Mouse (Mus musculus): Measurements from ENCODE around the gene Asb1.

The Asb1 gene

GRCm38 (mm10) chr1:91540271-91540826, at the start of gene Asb1:
Asb1 (plus strand) TSS chr1:91540544.
- peak; percentile 95 for DNase-seq (ENCODE audit: extremely low spot score, low spot score)

GRCm38 (mm10) chr1:91492740-91493139, 47.6 kb upstream of the Asb1 start:
- DNase-seq (ENCODE audit: extremely low spot score, low spot score) = no peak

GRCm38 (mm10) chr1:91493938-91494337, 46.4 kb upstream of the Asb1 start:
- DNase-seq (ENCODE audit: extremely low spot score, low spot score) = peak; percentile 15

DNA sequence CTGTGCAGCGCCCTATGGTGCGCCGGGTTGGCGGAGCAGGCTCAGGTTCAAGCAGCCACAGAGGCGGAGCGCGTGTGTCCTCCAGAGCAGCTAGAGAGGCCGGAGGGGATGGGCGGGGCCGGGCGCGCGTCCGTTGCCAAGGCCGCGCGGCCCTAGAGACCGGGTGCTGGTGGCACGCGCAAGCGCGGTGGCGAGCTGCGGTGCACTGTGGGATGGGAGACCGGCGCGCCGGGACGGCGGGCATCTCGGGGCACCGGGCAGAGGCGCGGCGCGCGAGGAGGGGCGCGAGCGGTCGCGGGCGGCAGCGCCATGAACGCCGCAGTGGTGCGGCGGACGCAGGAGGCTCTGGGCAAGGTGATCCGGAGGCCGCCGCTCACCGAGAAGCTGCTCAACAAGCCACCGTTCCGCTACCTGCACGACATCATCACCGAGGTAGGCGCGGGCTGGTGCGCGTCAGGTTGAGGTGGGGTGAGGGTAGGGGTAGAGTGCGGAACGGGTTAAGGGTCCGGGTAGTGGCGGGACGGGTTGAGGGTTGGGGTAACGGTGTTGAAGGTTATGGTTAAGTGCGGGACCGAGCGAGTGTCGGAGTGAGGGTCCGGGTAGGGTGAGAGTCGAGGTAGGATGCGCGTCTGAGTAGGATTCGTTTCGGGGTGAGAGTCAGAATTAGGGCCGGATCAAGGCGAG, 45.7 kb upstream of the Asb1 start, which contains the start of gene Traf3ip1:
Traf3ip1 (plus strand) TSS at position 191 of the 684 bp plus-strand sequence.
- peak; percentile 94 for DNase-seq (ENCODE audit: extremely low spot score, low spot score)

GRCm38 (mm10) chr1:91495321-91495720, 45.0 kb upstream of the Asb1 start:
- DNase-seq (ENCODE audit: extremely low spot score, low spot score) = no peak

- no peak for DNase-seq (ENCODE audit: extremely low spot score, low spot score)
Measured at GRCm38 (mm10) chr1:91498579-91498978, 41.8 kb upstream of the Asb1 start.

- no peak for DNase-seq (ENCODE audit: extremely low spot score, low spot score)
Measured at GRCm38 (mm10) chr1:91504615-91505014, 35.7 kb upstream of the Asb1 start.

DNA sequence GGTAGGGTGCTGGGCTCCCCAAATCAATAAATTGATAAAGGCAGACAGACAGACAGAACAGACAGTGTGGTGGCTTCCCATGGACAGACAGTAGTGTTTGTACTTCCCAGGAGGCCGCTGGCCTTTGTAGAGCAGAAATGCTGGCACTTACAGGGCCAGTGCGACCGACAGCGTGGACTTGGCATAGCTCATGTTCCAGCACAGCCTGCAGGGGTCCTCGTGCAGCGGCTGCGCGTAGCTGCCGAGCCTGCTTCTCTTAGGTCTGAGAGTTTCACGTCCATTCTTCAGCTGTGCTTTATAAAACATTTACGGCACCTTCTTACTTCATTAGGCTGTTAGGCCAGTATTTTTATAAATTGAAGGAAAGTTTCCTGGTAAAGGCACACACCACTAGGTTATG, 25.4 kb upstream of the Asb1 start:
- no peak for DNase-seq (ENCODE audit: extremely low spot score, low spot score)

- no peak for DNase-seq (ENCODE audit: extremely low spot score, low spot score)
Measured at GRCm38 (mm10) chr1:91515642-91516041, 24.7 kb upstream of the Asb1 start.

DNA sequence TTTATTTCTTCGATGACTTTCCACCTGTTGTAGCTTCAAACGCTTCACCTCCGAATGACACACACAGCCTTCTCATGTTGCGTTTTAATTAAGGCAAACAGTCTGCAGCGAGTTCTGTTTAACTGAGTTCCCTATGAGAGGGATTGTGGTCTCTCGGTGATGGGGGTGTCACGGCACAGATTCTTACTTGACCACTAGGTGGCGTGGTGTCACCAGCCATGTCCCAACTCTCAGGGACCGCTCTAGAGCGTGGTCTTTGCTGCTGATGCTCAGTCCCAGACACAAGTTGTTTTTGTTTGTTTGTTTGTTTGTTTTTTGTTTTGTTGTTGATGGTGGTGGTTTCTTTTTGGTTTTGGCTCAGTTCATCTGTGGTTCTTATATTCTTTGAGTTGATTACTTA, 16.6 kb upstream of the Asb1 start:
- DNase-seq (ENCODE audit: extremely low spot score, low spot score) = peak; percentile 58

DNA sequence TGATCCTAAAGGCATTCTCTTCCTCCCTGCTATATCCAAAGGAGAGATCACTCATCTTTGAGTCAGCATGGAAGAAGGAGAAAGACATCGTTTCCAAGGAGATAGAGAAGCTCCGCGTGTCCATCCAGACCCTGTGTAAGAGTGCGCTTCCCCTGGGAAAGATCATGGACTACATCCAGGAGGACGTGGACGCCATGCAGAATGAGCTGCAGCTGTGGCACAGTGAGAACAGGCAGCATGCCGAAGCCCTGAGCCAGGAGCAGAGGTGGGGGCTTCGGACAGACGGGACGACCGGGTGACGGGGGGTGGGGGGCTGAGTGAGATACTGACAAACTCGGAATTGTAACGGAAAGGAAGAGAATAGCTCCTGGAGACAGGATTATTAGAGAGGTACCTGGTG, 14.5 kb upstream of the Asb1 start:
- DNase-seq (ENCODE audit: extremely low spot score, low spot score) = no peak

DNA sequence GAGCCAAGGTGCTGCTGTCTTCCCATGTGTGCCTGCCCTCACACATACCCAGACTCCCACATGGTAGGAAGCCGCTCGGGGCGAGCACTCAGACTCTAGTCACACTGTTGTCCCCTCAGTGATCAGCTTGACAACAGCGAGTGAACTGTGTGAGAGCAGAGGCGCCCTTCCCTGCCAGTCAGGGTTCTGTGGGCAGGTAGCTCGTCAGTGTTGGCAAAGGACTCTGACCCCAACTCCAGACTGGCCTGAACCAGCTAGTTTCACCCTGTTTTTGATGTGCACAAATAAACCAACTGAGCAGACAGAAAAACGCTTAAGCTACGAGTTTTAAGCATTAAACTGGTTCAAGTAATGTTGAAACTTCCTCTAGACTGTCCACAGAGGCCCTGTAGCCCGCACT, 10.2 kb upstream of the Asb1 start:
- no peak for DNase-seq (ENCODE audit: extremely low spot score, low spot score)

DNA sequence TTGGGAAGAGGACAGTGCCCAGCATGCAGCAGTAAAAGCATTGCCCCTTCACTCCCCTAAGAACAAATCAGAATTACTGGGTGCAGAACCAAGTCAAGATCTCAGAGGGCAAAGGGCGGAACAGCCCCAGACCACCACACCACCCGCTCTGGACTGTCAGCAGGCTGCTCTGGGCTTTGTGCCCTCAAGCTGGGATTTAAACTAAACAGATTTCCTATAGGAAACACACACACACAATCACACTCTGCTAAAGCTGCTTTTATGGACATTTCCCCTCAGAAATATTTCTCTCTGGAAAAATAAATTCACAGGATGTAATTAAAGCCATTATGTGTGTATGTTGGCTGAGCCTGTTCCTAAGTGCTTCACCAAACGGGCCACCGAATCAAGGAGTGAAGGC, 8.1 kb upstream of the Asb1 start:
- no peak for DNase-seq (ENCODE audit: extremely low spot score, low spot score)

DNA sequence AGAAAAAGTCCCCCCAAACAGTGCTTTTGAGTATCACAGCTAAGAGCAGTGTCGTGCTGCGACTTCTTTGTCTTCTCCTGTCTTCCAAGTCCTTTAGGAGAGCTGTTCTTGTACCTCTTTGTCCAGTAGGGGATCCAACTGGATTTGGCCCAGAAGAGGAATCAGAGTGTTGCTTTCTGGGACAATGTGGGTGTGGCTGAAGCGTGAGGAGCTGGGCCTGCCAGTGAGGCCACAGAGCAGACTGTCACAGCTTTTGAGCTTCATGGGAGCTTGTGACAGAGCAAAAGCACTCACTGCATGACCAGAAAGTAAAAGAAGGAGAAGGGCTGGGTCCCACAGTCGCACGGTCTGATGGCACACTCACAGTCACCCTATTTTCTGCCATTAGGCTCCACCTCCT, 7.5 kb upstream of the Asb1 start:
- no peak for DNase-seq (ENCODE audit: extremely low spot score, low spot score)

DNA sequence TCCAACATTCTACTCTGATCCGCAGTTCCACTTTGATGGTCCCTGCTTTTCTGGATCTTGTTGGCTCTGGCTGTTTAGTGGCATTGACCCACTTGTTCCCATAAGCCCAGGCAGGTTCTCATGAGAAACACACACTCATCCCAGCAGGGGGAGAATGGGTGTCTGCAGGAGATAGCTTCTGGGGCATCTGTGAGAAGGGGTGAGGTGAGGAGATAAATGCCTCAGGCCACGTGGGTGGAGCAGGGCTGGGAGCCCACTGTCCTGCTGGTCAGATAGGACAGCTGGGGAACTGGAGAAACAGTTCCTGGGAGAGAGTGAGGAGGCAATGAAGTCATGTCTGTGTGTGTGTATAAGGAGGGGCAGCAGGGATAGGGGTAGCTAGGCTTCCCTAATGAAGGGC, 6.9 kb upstream of the Asb1 start:
- no peak for DNase-seq (ENCODE audit: extremely low spot score, low spot score)

GRCm38 (mm10) chr1:91533961-91534723, 6.2 kb upstream of the Asb1 start:
- no peak for DNase-seq (ENCODE audit: extremely low spot score, low spot score)

DNA sequence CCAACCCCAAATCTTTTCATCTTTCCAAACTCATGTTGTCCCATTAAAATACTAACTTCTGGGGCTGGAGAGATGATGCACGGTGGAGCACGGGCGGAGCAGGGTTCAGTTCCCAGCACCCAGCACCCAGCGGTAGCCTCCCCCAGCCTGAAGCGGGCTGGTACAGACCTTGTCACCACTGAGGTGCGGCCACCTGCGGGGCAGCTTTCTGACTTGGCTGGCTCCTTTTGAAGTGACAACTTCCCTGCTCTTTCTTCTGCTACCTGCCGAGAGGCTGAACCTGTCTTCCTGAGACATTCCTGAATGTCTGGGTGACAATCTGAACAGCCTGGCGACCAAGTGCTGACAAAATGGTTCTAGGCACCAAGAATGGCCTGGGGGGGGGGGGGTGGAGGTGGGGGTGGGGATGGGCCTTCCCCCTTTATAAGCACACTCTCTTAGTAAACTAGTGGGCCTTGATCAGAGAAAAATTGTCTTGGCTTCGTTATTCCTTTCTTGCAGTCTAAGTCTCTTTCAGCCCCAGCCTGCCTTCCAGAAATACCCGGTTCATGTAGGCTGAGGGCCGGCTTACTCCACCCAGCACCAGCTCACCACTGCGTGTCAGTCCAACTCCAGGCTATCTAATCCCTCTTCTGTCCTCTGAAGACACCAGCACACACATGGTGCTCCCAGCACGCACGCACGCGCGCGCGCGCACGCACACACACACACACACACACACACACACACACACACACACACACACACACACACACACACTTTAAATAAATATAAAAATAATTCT, 2.4 kb upstream of the Asb1 start:
- no peak for DNase-seq (ENCODE audit: extremely low spot score, low spot score)

DNA sequence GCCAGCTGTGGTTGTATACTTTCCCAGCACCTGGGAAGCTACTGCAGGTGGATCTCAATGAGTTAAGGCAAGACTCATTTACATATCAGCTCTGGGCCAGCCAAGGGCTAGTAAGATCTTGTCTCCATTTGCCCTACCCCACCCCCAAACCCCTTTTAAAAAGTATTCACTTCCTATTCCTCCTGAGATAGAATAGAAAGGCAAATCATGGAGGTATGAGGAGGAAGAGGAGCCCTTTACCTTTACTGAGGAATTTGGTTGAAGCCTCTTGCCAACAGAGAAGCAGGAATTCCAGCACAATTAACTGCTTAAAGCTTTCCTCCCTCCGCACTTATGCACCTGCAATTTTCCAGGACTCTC, 1.8 kb upstream of the Asb1 start:
- no peak for DNase-seq (ENCODE audit: extremely low spot score, low spot score)

GRCm38 (mm10) chr1:91539246-91539645, 1.1 kb upstream of the Asb1 start:
- DNase-seq (ENCODE audit: extremely low spot score, low spot score) = no peak

DNA sequence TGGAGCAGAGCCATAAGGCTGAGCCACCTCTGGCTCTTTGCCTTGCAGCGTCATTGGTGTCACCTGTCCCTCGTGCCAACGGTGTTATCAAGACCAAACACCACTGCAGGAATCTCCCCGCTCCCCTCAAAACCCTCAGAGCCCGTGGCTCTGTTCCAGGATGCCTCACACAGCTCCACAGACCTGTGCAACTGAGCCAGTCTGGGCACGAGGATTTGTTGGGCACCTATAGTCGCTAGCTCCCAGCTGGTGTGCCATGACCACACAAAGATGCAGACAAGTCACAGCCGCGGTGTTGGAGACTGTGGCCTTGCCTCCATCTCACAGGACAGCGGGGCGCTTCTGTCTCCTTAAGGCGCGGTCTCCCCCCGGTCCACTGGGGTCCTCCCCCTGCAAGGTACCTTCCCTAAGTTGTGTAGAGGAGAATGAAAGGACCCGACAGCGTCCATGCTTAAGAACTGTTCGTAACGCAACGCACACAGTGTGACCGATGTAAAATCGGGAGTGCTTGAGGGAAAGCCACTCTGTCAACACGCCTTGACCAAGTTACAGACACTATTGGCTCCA, 557 bp upstream of the Asb1 start:
- no peak for DNase-seq (ENCODE audit: extremely low spot score, low spot score)

GRCm38 (mm10) chr1:91541042-91541592, 773 bp downstream of the Asb1 start:
- DNase-seq (ENCODE audit: extremely low spot score, low spot score) = no peak
